Mouse (Mus musculus) layer of hippocampus, postnatal 14 days (tissue): ENCODE results near the gene Adgrl1. TPM values are rescaled to one million over a fixed set of nuclear protein-coding genes. Genes with fewer than 3 reads are reported as not detected.
"Not testable (repeated sequence)": the region's sequence is repeated elsewhere in the genome, so short reads cannot be mapped to it uniquely, and the experiment has no call there.

ENCODE experiments used
- DNase-seq, 2 experiments: peaks; one replicate each; pipeline ENCODE4 v3.0.0; 2021 to 2022; ENCODE audit warnings: low spot score in 2 of 2, mixed read lengths in 1 of 2
- total RNA-seq, 2 experiments: library from RNA; stranded (reverse); gene quantifications; 2 replicates each; pipeline ENCODE4 v1.2.3; 2021

Gene Adgrl1
- total RNA-seq, 2 experiments from 2014 or later: 345 to 352 TPM

- DNase-seq: no peak
Measured at GRCm38 (mm10) chr8:83954749-83955105, 54.8 kb downstream of the Adgrl1 start.

- peak; percentile 97 to 99 for DNase-seq
Measured at GRCm38 (mm10) chr8:83955106-83955957, 55.4 kb downstream of the Adgrl1 start, which contains the start of the genes Gm10644 and Asf1b. TSS of gene Gm10644 (minus strand) at chr8:83955205. TSS of gene Asf1b (plus strand) at chr8:83955507.

- no peak for DNase-seq
Measured at GRCm38 (mm10) chr8:83955958-83956218, 56.0 kb downstream of the Adgrl1 start.

GRCm38 (mm10) chr8:83956789-83957188, 56.9 kb downstream of the Adgrl1 start:
- DNase-seq: no peak

GRCm38 (mm10) chr8:83964015-83964765, 64.3 kb downstream of the Adgrl1 start:
- no peak for DNase-seq

- DNase-seq: no peak
Measured at GRCm38 (mm10) chr8:83967701-83968100, 67.8 kb downstream of the Adgrl1 start.

- no peak for DNase-seq
Measured at GRCm38 (mm10) chr8:83971121-83971520, 71.2 kb downstream of the Adgrl1 start.

- DNase-seq: no peak
Measured at GRCm38 (mm10) chr8:83971661-83972060, 71.8 kb downstream of the Adgrl1 start.

- peak; percentile 97 to 99 for DNase-seq
Measured at GRCm38 (mm10) chr8:83972150-83973120, 72.5 kb downstream of the Adgrl1 start, which contains the start of gene Prkaca. TSS of gene Prkaca (plus strand) at chr8:83972993.

GRCm38 (mm10) chr8:83973161-83974031, 73.5 kb downstream of the Adgrl1 start:
- no peak for DNase-seq

GRCm38 (mm10) chr8:83974521-83974920, 74.6 kb downstream of the Adgrl1 start:
- no peak for DNase-seq

GRCm38 (mm10) chr8:83976101-83976630, 76.3 kb downstream of the Adgrl1 start:
- DNase-seq: no peak

GRCm38 (mm10) chr8:83976779-83977350, 77.0 kb downstream of the Adgrl1 start:
- no peak for DNase-seq

GRCm38 (mm10) chr8:83977646-83978045, 77.7 kb downstream of the Adgrl1 start:
- no peak for DNase-seq

- no peak for DNase-seq
Measured at GRCm38 (mm10) chr8:83978200-83978599, 78.3 kb downstream of the Adgrl1 start.

GRCm38 (mm10) chr8:83980250-83980649, 80.3 kb downstream of the Adgrl1 start:
- DNase-seq: no peak

GRCm38 (mm10) chr8:83980845-83981244, 80.9 kb downstream of the Adgrl1 start:
- no peak for DNase-seq

GRCm38 (mm10) chr8:83981533-83981932, 81.6 kb downstream of the Adgrl1 start:
- no peak for DNase-seq

GRCm38 (mm10) chr8:83982449-83982848, 82.5 kb downstream of the Adgrl1 start:
- no peak for DNase-seq

GRCm38 (mm10) chr8:83983222-83983621, 83.3 kb downstream of the Adgrl1 start:
- not testable (repeated sequence) for DNase-seq
